Mouse (Mus musculus): ENCODE data around the gene Nphp4.

Gene Nphp4

GRCm38 (mm10) chr4:152568006-152568405 lies 91.5 kb downstream of the Nphp4 start:
- DNase-seq (ENCODE audit: inconsistent ontology term), result no peak

GRCm38 (mm10) chr4:152568662-152569395 lies 92.3 kb downstream of the Nphp4 start:
- no peak for DNase-seq (ENCODE audit: inconsistent ontology term)

- no peak for DNase-seq (ENCODE audit: inconsistent ontology term)
Measured at GRCm38 (mm10) chr4:152574266-152574665, 97.8 kb downstream of the Nphp4 start.

- no peak for DNase-seq (ENCODE audit: inconsistent ontology term)
Measured at GRCm38 (mm10) chr4:152576826-152577225, 100.3 kb downstream of the Nphp4 start.

- no peak for DNase-seq (ENCODE audit: inconsistent ontology term)
Measured at GRCm38 (mm10) chr4:152579956-152580355, 103.5 kb downstream of the Nphp4 start.

GRCm38 (mm10) chr4:152582206-152582605 lies 105.7 kb downstream of the Nphp4 start:
- no peak for DNase-seq (ENCODE audit: inconsistent ontology term)

GRCm38 (mm10) chr4:152583616-152584015 lies 107.1 kb downstream of the Nphp4 start:
- no peak for DNase-seq (ENCODE audit: inconsistent ontology term)

- no peak for DNase-seq (ENCODE audit: inconsistent ontology term)
Measured at GRCm38 (mm10) chr4:152585526-152585925, 109.0 kb downstream of the Nphp4 start.

- no peak for DNase-seq (ENCODE audit: inconsistent ontology term)
Measured at GRCm38 (mm10) chr4:152586175-152586574, 109.7 kb downstream of the Nphp4 start.

GRCm38 (mm10) chr4:152604285-152604684 lies 127.8 kb downstream of the Nphp4 start:
- DNase-seq (ENCODE audit: inconsistent ontology term), result no peak

- DNase-seq (ENCODE audit: inconsistent ontology term), result no peak
Measured at GRCm38 (mm10) chr4:152609196-152609595, 132.7 kb downstream of the Nphp4 start.

GRCm38 (mm10) chr4:152610026-152610425 lies 133.5 kb downstream of the Nphp4 start:
- DNase-seq (ENCODE audit: inconsistent ontology term), result no peak

Measured in Muller cell, postnatal 12 days (primary cell).